Comparison of ENCODE assay signal across 9 mouse cellular contexts in genomic region chr1:135811016-135811646, GRCm38 (mm10). TPM values are rescaled to one million over a fixed set of nuclear protein-coding genes. Genes with fewer than 3 reads are reported as not detected.
DNase-seq lines count a peak whose midpoint lies in the region; ATAC-seq lines count a peak whose summit lies in the region.
"Had no signal": no experiment of that assay in that cellular context is flagged by ENCODE, and none has a peak within 500 bp of the region (broad histone marks: within the 10 kb centered on the region; RNA-seq: fewer than 3 reads in every experiment).

No protein-coding gene starts in this region.

- H3K4me1 ChIP-seq in hindbrain, embryonic 12.5 days = 0 out of 2 replicates have a peak, but pooled peaks cover 2% of the 10 kb centered on the region
- H3K4me1 ChIP-seq: limb, embryonic 13.5 days had no signal

- ATAC-seq in hindbrain, embryonic 12.5 days (ENCODE audit: low FRiP score) = peak; percentile 20; the same call in 1 of the 2 replicates
- ATAC-seq in megakaryocyte progenitor cell, adult 5-6 weeks (replicated peaks; ENCODE audit: poor library complexity) = peak; percentile 87

- no peak overlapping the region for H3K9ac ChIP-seq in hindbrain, embryonic 12.5 days

- H3K9me3 ChIP-seq in hindbrain, embryonic 12.5 days (replicated peaks) = no peaks in the 10 kb centered on the region
- H3K9me3 ChIP-seq: limb, embryonic 13.5 days had no signal

- WGBS in hindbrain, embryonic 12.5 days = 37% methylated on average over 7 of the region's 7 CpGs

- DNase-seq in MN1 (ENCODE audit: low spot score) = peak; percentile 74
- peak; percentile 71 to 76 for DNase-seq in cerebellum, adult 18-20 months
- peak; percentile 77 to 79 for DNase-seq in frontal cortex, postnatal 25 days (ENCODE audit: low spot score in 2 of 2)
- DNase-seq in layer of hippocampus, postnatal 10 days (ENCODE audit: low spot score in 2 of 2) = peak; percentile 85 to 87
- DNase-seq in right cerebral cortex, postnatal 14 days = peak; percentile 87
- peak; percentile 78 to 83 for DNase-seq in urinary bladder, postnatal 36 days (ENCODE audit: low spot score in 2 of 2)

- no peak overlapping the region for H3K4me2 ChIP-seq in hindbrain, embryonic 12.5 days (replicated peaks)
- H3K4me2 ChIP-seq: limb, embryonic 13.5 days had no signal

- H3K4me3 ChIP-seq in hindbrain, embryonic 12.5 days = no peak overlapping the region
- H3K4me3 ChIP-seq: limb, embryonic 13.5 days had no signal

- peaks cover 9% of the 10 kb centered on the region for H3K27me3 ChIP-seq in hindbrain, embryonic 12.5 days

- H3K36me3 ChIP-seq in hindbrain, embryonic 12.5 days = no peaks in the 10 kb centered on the region
- H3K36me3 ChIP-seq: limb, embryonic 13.5 days had no signal

- no peak overlapping the region for H3K27ac ChIP-seq in hindbrain, embryonic 12.5 days
- H3K27ac ChIP-seq: limb, embryonic 13.5 days had no signal

RNA-seq across cellular contexts. Expression of gene Lad1, which starts 7.3 kb away (rescaled TPM):
- polyA plus RNA-seq in hindbrain, embryonic 12.5 days (2016; fragmentation: Nextera tagmentation; extraction: Ambion mirVana) = 1.1 and 3.5 TPM in 2 replicates
- 1 to 10 TPM in 1 of 2 experiments, under 1 TPM in 1; 0.64 to 1.1 TPM for total RNA-seq in layer of hippocampus, postnatal 10 days (2021)
- not detected in 2 replicates for total RNA-seq in megakaryocyte progenitor cell, adult 5-6 weeks (2015)
- not detected in 2 replicates for total RNA-seq in megakaryocyte progenitor cell, adult 5-6 weeks (2017)

RNA-seq across cellular contexts. Expression of gene Tnnt2, which starts 25.0 kb away (rescaled TPM):
- 5.1 and 18.5 TPM in 2 replicates for polyA plus RNA-seq in hindbrain, embryonic 12.5 days (2016; fragmentation: Nextera tagmentation; extraction: Ambion mirVana)
- 1 to 10 TPM in 1 of 2 experiments, under 1 TPM in 1; 0.42 to 1.7 TPM for total RNA-seq in layer of hippocampus, postnatal 10 days (2021)
- not detected in 2 replicates for total RNA-seq in megakaryocyte progenitor cell, adult 5-6 weeks (2015)
- not detected in 2 replicates for total RNA-seq in megakaryocyte progenitor cell, adult 5-6 weeks (2017)

RNA-seq across cellular contexts. Expression of gene Tnni1, which starts 31.9 kb away (rescaled TPM):
- 9.5 and 28.5 TPM in 2 replicates for polyA plus RNA-seq in hindbrain, embryonic 12.5 days (2016; fragmentation: Nextera tagmentation; extraction: Ambion mirVana)
- not detected for total RNA-seq in layer of hippocampus, postnatal 10 days (2021)
- total RNA-seq in megakaryocyte progenitor cell, adult 5-6 weeks (2015) = not detected in 2 replicates
- not detected in 2 replicates for total RNA-seq in megakaryocyte progenitor cell, adult 5-6 weeks (2017)

RNA-seq across cellular contexts. Expression of gene Phlda3, which starts 45.2 kb away (rescaled TPM):
- polyA plus RNA-seq in hindbrain, embryonic 12.5 days (2016; fragmentation: Nextera tagmentation; extraction: Ambion mirVana) = 18.3 and 19.1 TPM in 2 replicates
- total RNA-seq in layer of hippocampus, postnatal 10 days (2021) = 10 to 100 TPM; 12.3 to 12.7 TPM
- total RNA-seq in megakaryocyte progenitor cell, adult 5-6 weeks (2015) = 0.61 and 1.1 TPM in 2 replicates
- not detected in 2 replicates for total RNA-seq in megakaryocyte progenitor cell, adult 5-6 weeks (2017)
